Mouse (Mus musculus) spleen, adult 18-20 months (tissue): ENCODE data around the gene Dph1.
A peak's percentile ranks its signal among the peaks of the same experiment; 100 is the strongest.

Experiments used
- DNase-seq, 2 experiments: peaks; one replicate each; pipeline ENCODE4 v3.0.0; 2022; ENCODE audit warnings: mixed read lengths in 2 of 2

The Dph1 gene

DNA sequence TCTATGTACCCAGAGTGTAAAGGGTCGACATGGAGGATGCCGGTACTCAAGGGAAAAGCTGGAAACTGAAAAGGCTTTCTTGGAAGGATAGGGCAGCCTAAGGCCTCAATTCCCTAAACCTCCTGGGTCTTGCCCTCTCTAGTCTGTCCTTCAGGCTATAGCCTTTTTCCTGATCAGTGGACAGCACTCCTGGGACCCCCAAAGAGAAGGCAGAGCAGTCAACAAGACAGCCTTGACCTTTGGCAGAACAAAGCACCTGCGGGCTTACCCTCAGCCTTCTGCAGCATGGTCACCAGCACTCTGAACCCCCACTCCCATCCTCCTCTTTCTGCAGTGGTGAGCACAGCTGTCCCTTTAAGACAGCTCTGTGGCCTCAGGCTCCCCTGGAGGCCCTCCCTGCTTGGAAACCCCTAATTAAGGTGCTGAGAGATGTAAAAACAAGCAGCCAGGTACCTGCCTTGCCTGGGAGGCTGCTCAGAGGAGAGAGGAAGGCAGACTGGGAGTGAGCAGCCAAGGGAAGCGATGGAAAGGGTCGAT lies at the start of gene Dph1:
TSS of gene Dph1 (minus strand) at position 337 of the 537 bp plus-strand sequence.
- no peak for DNase-seq

GRCm38 (mm10) chr11:75240158-75240934 lies 49.3 kb upstream of the Dph1 start:
- DNase-seq = no peak

DNA sequence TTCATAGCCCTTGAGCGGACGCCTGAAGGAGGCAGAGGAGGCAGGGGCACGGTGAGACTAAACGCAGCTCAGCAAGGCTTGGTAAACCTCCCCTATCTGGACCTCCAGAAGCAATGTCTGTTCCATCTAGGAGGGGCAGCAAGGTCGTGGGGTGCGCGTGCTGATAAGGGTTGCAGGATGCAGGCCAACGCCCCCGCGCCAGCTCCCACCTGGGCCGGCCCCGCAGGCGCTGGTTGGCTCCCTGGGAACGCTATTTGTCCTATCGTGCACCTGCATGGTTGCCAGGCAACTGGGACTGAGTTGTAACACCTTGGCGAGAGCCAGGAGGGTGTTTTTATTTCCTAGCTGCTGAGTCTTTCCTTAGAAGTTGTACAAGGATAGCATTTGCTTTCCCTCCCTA lies 43.7 kb upstream of the Dph1 start:
- no peak for DNase-seq

DNA sequence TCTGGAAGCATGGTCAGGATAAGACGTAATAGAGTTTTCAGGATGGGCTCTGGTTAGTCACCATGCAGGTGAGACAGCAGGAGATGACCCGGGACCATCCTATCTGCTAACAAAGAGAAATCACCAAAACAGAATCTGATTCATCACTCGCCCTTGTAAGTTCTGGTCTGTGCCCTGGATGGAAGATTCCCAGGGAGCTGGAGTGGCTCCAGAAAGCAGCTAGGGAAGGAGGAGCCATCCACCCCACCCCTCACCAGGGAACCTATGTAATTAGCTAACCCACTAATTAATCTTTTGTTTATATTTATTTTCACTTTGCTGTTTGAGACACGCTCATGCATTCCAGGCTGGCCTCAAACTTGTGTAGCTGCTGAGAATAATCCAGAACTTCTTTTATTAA lies 41.4 kb upstream of the Dph1 start:
- DNase-seq = no peak

DNA sequence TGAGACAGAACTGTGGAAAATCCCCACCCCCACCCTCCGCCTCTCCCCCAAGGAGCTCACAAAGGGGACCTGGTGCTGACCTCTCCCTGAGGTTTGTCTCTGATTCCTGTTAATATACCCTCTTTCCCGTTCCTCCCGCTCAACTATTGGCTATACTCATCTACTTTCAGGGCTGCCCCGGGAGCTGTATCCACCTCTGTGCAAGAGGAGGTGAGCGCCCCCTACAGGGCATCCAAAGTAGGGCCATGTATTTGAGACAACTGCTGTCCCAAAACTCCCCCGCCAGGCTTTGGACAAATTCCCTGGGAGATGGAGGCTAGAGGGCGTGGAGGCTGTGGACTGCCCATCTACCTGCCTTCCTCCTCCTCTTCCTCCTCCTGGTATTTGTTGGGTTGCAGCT lies 40.7 kb upstream of the Dph1 start:
- DNase-seq = peak in 1 of 2 experiments; percentile 52

- no peak for DNase-seq
These were observed 39.3 kb upstream of the Dph1 start for GRCm38 (mm10) chr11:75230272-75230760.

- no peak for DNase-seq
These were observed 38.2 kb upstream of the Dph1 start for GRCm38 (mm10) chr11:75229289-75229688.

DNA sequence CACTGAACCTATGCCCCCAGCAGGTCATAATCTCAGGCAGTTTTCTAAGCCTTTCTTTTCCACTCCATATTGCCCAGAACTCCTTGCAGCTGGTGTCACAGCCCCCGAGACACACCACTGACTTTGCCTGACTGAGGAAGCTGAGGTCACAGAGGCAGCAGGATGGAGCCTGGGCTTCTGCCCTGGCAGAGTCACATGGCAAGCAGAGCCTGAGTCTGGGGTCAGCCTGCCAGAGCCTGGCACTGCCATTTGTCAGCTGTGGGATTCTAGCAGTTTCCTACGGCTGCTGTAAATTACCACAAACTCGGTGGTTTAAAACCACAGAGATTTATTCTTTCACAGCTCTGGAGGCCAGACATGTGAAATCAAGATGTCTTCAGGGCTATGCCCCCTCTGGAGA lies 36.6 kb upstream of the Dph1 start:
- DNase-seq = no peak

GRCm38 (mm10) chr11:75224835-75225234 lies 33.8 kb upstream of the Dph1 start:
- no peak for DNase-seq

DNA sequence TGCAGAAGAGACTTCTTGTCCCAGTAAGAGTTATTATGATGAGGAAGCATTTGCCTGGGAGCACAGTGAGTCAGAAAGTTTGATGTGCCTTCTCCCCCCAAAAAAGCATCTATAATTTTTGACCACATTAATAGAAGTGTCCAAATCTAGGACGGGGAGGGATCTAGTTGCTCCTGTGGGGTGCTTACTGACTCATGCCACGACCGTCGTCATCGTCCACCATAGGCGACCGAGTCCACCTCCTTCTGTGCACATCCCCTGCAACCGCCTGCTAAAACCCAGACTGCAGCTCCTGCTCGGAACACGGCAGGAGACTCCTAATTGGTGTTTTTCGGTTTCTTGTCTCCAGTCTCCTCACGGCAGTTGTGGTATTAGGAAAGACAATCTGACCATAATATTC lies 33.0 kb upstream of the Dph1 start:
- no peak for DNase-seq

DNA sequence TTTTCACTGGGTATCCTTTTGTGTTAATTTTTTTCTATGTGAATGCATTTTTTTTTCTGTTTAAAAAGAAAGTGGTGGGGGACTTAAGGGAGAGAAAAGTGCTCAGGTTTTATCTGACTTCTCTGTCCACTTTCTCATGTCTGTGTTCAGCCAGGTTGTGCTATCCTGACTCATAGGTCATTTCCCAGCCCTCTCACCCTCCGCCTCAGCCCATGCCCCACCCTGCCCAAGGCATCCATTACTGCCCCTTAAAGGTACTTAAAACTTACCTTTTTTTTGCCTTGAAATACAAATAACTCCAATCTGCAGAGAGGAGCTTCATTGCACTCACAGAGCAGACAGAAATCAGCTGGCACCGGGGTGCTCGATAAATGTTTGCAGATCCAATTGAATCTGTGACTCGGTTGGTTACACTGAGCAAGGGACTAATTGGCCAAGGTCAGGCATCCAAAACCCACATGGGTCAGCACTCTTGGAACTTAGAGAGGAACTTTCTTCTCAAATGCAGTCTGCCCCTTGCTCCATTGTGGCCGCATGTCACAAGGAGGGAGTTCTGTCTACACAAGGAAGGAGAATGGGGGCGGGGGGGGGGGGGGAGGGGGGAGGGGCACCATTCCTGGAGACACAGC lies 29.6 kb upstream of the Dph1 start:
- no peak for DNase-seq

DNA sequence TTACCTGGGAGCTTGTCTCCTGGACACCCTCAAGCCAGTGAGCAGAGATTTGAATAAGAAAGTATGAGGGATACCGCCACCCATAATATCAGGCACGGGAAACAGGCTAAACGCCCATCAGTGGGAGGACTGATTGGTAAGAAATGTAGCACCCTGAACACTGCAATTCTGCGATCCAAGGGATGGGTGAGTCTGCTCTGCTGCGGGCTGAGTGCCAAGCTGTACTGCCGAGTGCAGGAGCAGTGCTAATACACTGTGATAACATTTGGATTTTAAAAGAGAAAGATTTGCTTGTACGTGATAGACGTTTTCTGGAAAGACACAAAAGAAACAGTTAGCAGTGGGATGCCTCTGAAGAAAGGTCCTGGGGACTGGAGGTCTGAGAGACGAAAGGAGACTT lies 29.1 kb upstream of the Dph1 start:
- DNase-seq = no peak

DNA sequence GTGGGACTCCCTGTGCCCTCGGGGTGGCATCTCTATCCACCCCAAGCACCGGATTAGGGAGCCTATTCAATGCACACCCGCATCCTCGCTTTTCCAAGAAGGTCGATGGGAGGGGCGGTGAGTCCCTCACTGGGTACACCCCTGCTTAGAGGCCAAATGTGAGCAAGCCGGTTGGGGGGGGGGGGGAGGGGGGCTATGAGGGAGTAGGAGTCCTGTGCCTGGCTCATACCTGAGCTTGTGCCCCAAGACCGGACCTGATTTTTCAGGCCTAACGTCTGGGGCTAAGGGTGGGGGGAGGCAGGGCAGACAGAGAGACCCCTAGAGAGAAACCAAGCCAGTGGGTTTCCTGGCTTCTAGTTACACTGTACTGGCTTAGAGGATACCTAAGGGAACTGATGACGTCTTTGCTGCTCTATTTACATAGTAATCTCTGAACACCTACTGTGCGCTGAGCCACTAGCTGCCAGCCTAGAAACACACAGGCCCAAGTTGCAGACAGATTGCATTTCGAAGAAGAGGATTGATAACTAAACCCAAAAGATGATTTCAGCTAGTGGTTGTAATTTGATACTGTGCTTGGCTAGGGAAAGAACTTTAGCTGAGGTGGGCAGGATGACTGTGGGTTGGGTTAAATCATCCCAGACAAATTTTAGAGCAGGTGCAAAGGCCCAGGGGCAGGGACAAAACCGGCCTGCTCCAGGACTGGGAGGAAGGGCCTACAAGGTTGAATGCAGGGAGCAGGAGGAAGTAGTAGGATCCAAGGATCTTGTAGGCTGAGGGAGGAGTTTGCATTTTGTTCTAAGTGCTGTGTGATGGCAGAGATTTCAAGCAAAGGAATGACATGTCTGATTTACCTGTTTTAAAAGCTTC lies 23.3 kb upstream of the Dph1 start:
- DNase-seq = no peak

- DNase-seq = no peak
These were observed 22.5 kb upstream of the Dph1 start for GRCm38 (mm10) chr11:75213372-75214080.

DNA sequence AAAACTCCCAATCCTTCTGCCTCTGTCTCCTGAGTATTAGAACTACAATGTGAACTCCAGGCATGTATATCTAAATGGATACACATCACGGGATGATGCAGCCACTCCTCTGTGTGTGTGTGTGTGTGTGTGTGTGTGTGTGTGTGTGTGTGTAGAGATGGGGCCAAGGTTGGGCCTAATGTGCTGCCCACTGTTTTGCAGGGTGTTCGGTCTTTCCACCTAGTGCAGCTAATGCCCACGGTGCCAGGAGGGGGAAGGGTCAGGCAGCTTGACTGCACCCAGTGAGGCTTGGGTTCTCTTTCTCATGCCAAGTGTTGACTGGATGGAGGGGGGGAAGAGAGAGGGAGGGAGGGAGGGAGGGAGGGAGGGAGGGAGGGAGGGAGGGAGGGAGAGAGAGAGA lies 21.8 kb upstream of the Dph1 start:
- no peak for DNase-seq

DNA sequence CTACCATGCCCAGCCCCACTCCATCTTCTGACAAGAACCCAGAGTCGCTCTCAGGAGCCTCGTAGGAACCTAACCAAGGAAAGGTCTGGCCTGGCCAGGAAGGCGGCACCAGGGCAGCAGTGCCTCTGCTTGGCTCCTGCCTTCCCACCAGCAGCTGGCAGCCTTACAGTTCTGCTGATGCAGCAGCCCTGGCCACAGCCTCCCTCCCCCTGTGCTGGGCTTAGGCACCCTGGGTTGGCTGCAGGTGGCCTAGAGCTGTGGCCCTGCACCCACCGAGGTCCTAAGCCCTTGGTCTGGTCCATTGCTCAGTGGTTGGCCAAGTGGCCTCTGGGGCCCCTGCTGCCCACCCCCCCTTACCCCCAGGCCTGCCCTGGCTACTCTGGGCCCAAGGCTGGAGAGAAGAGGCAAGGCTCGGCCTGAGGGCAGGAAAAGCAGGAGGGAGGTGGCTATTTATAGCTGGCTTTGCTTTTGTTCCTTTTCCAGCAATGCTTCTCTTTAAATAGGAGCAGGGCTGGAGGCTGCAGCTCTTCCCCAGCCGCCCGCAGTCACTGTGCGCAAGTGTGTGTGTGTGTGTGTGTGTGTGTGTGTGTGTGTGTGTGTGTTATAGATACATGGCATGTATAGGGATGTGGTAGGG lies 21.1 kb upstream of the Dph1 start:
- DNase-seq = no peak

DNA sequence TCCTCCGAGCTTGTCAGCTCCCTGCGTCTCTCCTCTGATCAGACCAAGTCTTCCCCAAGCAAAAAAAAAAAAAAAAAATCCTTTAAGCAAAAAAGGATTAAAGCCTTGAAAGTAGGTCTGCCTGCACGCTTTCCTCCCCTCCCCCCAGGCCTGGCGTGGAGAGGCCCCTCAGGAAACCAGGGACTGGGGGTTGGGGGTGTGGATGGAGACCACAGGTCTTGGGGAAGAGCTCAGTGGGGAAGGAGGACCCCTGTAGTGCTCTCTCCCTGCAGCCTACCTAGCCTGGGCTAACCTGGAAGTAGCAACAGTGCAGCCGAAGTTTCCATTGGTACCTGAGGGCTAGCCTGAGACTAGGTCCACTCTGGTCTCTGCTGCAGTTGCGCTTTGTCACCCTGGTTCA lies 19.7 kb upstream of the Dph1 start:
- no peak for DNase-seq

GRCm38 (mm10) chr11:75210093-75210492 lies 19.1 kb upstream of the Dph1 start:
- no peak for DNase-seq

DNA sequence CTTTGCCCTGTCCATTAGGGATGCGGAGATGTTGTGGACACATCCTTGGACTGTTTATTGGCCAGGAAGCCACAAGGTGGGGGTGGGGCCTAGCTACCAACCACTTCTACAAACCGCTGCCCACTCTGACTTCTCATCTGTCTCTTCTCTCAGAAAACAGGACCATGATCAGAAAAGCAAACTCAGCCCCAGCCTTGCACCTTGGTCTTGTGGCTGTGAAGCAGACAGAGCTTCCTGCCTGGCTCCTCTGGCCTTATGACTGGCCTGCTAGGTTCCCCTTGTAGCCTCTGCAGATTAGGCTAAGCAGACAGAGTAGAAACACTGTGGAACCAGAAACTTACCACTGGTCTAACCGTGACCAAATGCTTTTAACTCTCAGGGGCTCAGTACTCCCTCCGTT lies 18.3 kb upstream of the Dph1 start:
- no peak for DNase-seq

GRCm38 (mm10) chr11:75206347-75206746 lies 15.3 kb upstream of the Dph1 start:
- DNase-seq = no peak

DNA sequence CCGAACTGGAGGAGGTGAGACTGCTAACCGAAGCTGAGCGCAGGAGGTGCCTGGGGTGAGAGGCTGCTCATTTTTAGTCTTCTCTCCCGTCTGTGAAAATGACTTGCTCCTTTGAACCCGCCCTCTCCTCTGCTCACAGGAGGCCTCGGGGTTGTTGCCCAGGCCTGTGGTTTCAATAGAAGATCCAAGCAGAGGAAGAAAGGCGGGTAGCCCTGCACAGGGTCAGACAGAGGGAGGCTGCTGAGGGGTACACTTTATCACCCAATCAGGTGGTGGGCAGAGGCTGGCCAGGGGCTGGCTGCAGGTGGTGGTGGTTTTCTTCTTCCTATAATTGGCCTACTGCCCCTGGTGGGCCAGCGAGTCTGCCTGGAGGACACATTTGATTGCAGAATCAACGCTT lies 13.4 kb upstream of the Dph1 start:
- no peak for DNase-seq

- DNase-seq = no peak
These were observed 12.9 kb upstream of the Dph1 start for GRCm38 (mm10) chr11:75203926-75204325.
